Mouse (Mus musculus) bone marrow, adult 2 months (tissue): ENCODE results near the gene Clpp.

Experiments used
- CTCF ChIP-seq: fragments of 200-500 bp; IDR thresholded peaks from 2 replicates; pipeline ENCODE4 v1.5.1; 2011; ENCODE audit warnings: low read length, control low read depth; ENCODE audit not compliant: control insufficient read depth, insufficient read depth
- POLR2A ChIP-seq: fragments of 200-500 bp; IDR thresholded peaks from 2 replicates; pipeline ENCODE4 v1.6.1; 2011; ENCODE audit warnings: low read depth, mild to moderate bottlenecking, control low read depth, low read length, borderline replicate concordance; ENCODE audit not compliant: control insufficient read depth

- TF ChIP-seq CTCF (peak; percentile 12; the same call in 1 of the 2 replicates), POLR2A (peak; percentile 96)
Observed at GRCm38 (mm10) chr17:57011236-57012141, 21.4 kb downstream of the Clpp start, which contains the start of the genes Gtf2f1 and Gm17949.
